Mouse (Mus musculus): Measurements from ENCODE around the gene Sorbs1. TPM values are rescaled to one million over a fixed set of nuclear protein-coding genes. Genes with fewer than 3 reads are reported as not detected.

Sorbs1 gene
- total and polyA plus RNA-seq, 3 experiments = 2.1 to 6.2 (median 3.6) TPM

GRCm38 (mm10) chr19:40544856-40545255 is 31.3 kb upstream of the Sorbs1 start:
- H3K27ac ChIP-seq (ENCODE audit: insufficient read depth, low read depth) = no peak overlapping the region
- no peak overlapping the region for H3K4me2 ChIP-seq (ENCODE audit: insufficient read depth, low read depth, poor library complexity, severe bottlenecking)
- no peaks in the 10 kb centered on the region for H3K9me3 ChIP-seq (replicated peaks; ENCODE audit: low read length)
- TF ChIP-seq RAD21 (IDR thresholded peaks at IDR 0.05; ENCODE audit: low read depth, low read length) (peak; percentile 98), ZKSCAN1 (IDR thresholded peaks at IDR 0.05; ENCODE audit: borderline replicate concordance, low read depth, low read length) (no peak), ZC3H11A (IDR thresholded peaks at IDR 0.05; ENCODE audit: low read depth, low read length) (peak; percentile 70), ETS1 (conservative IDR thresholded peaks at IDR 0.05; ENCODE audit: low read depth, low read length) (no peak), CTCF (conservative IDR thresholded peaks at IDR 0.05 in 1 of 2, IDR thresholded peaks at IDR 0.05 in 1 of 2; ENCODE audit: low read depth in 2 of 2, low read length in 2 of 2) (peak; percentile 85 to 94), SMC3 (IDR thresholded peaks at IDR 0.05; ENCODE audit: low read depth, low read length) (peak; percentile 95)
- in situ Hi-C loops (cut with MboI; ENCODE audit: low pct_ligation_motif_present, low pct_unique_long_range_greater_than_20kb, low sequenced_read_pairs) (loop anchor here (5.0 to 10.0 kb wide), 2 partner anchors 158 to 200 kb away; no protein-coding TSS in a partner anchor), dilution Hi-C loops (cut with MboI; ENCODE audit: extremely low pct_ligation_motif_present, extremely low pct_unique_long_range_greater_than_20kb, low sequenced_read_pairs) (loop anchor here (25.0 kb wide), 1 partner anchor 158 kb away; no protein-coding TSS in a partner anchor)
- no peak overlapping the region for H3K4me3 ChIP-seq (replicated peaks in 1 of 3; ENCODE audit: low read depth in 2 of 3, low read length in 2 of 3, poor library complexity in 1 of 3)
- peak; percentile 63 for DNase-seq (ENCODE audit: extremely low read depth)
- H3K27me3 ChIP-seq (replicated peaks) = no peaks in the 10 kb centered on the region
- no peaks in the 10 kb centered on the region for H3K79me2 ChIP-seq (replicated peaks; ENCODE audit: control insufficient read depth, extremely low read depth, insufficient read depth, poor library complexity, severe bottlenecking)
- no peak overlapping the region for H3K9ac ChIP-seq (ENCODE audit: insufficient read depth, low read depth)
- peaks cover 0 to 6% of the 10 kb centered on the region in 2 experiments for H3K36me3 ChIP-seq (replicated peaks in 1 of 2; ENCODE audit: control insufficient read depth in 1 of 2, insufficient read depth in 1 of 2, low read length in 1 of 2)
- H3K4me1 ChIP-seq (ENCODE audit: control insufficient read depth in 1 of 2, insufficient read depth in 2 of 2) = no peaks in the 10 kb centered on the region

DNA sequence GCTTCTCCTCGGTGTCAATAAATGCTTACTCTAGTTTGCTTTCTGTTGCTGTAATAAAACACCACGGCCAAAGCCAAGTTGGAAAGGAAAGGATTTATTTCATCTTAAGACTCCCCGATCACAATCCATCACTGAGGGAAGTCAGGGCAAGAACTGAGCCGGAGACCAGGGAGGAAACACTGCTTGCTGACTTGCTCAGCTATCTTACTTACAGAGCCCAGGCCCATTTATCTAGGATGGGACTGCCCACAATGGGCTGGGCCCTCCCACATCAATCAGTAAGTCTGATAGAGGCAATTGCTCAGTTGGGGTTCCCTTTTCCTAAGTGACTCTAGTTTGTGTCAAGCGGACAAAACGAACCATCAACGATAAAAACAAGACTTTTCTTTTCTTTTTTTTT is 29.2 kb upstream of the Sorbs1 start:
- TF ChIP-seq E2F4 (IDR thresholded peaks at IDR 0.05; ENCODE audit: insufficient replicate concordance, low read depth, low read length) = no peak
- no peak for TF ChIP-seq CTCF (conservative IDR thresholded peaks at IDR 0.05 in 1 of 2, IDR thresholded peaks at IDR 0.05 in 1 of 2; ENCODE audit: low read depth in 2 of 2, low read length in 2 of 2)
- TF ChIP-seq KAT2A (IDR thresholded peaks at IDR 0.05; ENCODE audit: insufficient replicate concordance, low read length) = no peak
- TF ChIP-seq MAX (IDR thresholded peaks at IDR 0.05; ENCODE audit: low read length) = no peak
- TF ChIP-seq ZKSCAN1 (IDR thresholded peaks at IDR 0.05; ENCODE audit: borderline replicate concordance, low read depth, low read length) = no peak
- in situ Hi-C loops (cut with MboI; ENCODE audit: low pct_ligation_motif_present, low pct_unique_long_range_greater_than_20kb, low sequenced_read_pairs) = loop anchor here (5.0 to 10.0 kb wide), 2 partner anchors 155 to 198 kb away; no protein-coding TSS in a partner anchor

GRCm38 (mm10) chr19:40536526-40536925 is 22.9 kb upstream of the Sorbs1 start:
- Histone ChIP-seq H3K4me3 (replicated peaks in 1 of 3; ENCODE audit: low read depth in 2 of 3, low read length in 2 of 3, poor library complexity in 1 of 3) (no peak overlapping the region), H3K4me1 (ENCODE audit: control insufficient read depth in 1 of 2, insufficient read depth in 2 of 2) (no peaks in the 10 kb centered on the region), H3K9ac (ENCODE audit: insufficient read depth, low read depth) (no peak overlapping the region), H3K36me3 (replicated peaks in 1 of 2; ENCODE audit: control insufficient read depth in 1 of 2, insufficient read depth in 1 of 2, low read length in 1 of 2) (no peaks in the 10 kb centered on the region), H3K4me2 (ENCODE audit: insufficient read depth, low read depth, poor library complexity, severe bottlenecking) (no peak overlapping the region), H3K27me3 (replicated peaks) (no peaks in the 10 kb centered on the region), H3K79me2 (replicated peaks; ENCODE audit: control insufficient read depth, extremely low read depth, insufficient read depth, poor library complexity, severe bottlenecking) (no peaks in the 10 kb centered on the region), H3K9me3 (replicated peaks; ENCODE audit: low read length) (no peaks in the 10 kb centered on the region), H3K27ac (ENCODE audit: insufficient read depth, low read depth) (no peak overlapping the region)
- dilution Hi-C loops (cut with MboI; ENCODE audit: extremely low pct_ligation_motif_present, extremely low pct_unique_long_range_greater_than_20kb, low sequenced_read_pairs) = loop anchor here (25.0 kb wide), 1 partner anchor 149 kb away; no protein-coding TSS in a partner anchor
- in situ Hi-C loops (cut with MboI; ENCODE audit: low pct_ligation_motif_present, low pct_unique_long_range_greater_than_20kb, low sequenced_read_pairs) = no loop called here
- DNase-seq (ENCODE audit: extremely low read depth) = no peak
- no peak for TF ChIP-seq CHD2 (IDR thresholded peaks at IDR 0.05; ENCODE audit: low read length)
- TF ChIP-seq JUN (IDR thresholded peaks at IDR 0.05; ENCODE audit: insufficient read depth, low read depth, low read length) = no peak
- no peak for TF ChIP-seq E2F4 (IDR thresholded peaks at IDR 0.05; ENCODE audit: insufficient replicate concordance, low read depth, low read length)
- TF ChIP-seq CTCF (conservative IDR thresholded peaks at IDR 0.05 in 1 of 2, IDR thresholded peaks at IDR 0.05 in 1 of 2; ENCODE audit: low read depth in 2 of 2, low read length in 2 of 2) = no peak
- no peak for TF ChIP-seq BHLHE40 (IDR thresholded peaks at IDR 0.05; ENCODE audit: low read depth, low read length)
- no peak for TF ChIP-seq EP300 (IDR thresholded peaks at IDR 0.05; ENCODE audit: low read length)
- no peak for TF ChIP-seq ZNF384 (IDR thresholded peaks at IDR 0.05; ENCODE audit: low read depth, low read length)
- TF ChIP-seq USF2 (conservative IDR thresholded peaks at IDR 0.05; ENCODE audit: low read depth, low read length) = no peak
- no peak for TF ChIP-seq MYC (IDR thresholded peaks at IDR 0.05; ENCODE audit: low read depth, low read length)
- TF ChIP-seq ZMIZ1 (IDR thresholded peaks at IDR 0.05; ENCODE audit: low read depth, low read length) = no peak
- no peak for TF ChIP-seq PAX5 (IDR thresholded peaks at IDR 0.05; ENCODE audit: low read length)
- no peak for TF ChIP-seq ZC3H11A (IDR thresholded peaks at IDR 0.05; ENCODE audit: low read depth, low read length)
- TF ChIP-seq SIN3A (IDR thresholded peaks at IDR 0.05; ENCODE audit: low read length) = no peak
- no peak for TF ChIP-seq KAT2A (IDR thresholded peaks at IDR 0.05; ENCODE audit: insufficient replicate concordance, low read length)
- TF ChIP-seq HCFC1 (IDR thresholded peaks at IDR 0.05; ENCODE audit: low read depth, low read length) = no peak
- no peak for TF ChIP-seq IRF4 (IDR thresholded peaks at IDR 0.05; ENCODE audit: low read depth, low read length)
- TF ChIP-seq MAFK (IDR thresholded peaks at IDR 0.05; ENCODE audit: insufficient replicate concordance, low read length) = no peak
- TF ChIP-seq POLR2AphosphoS2 (IDR thresholded peaks at IDR 0.05; ENCODE audit: low read depth, low read length) = no peak
- TF ChIP-seq ETS1 (conservative IDR thresholded peaks at IDR 0.05; ENCODE audit: low read depth, low read length) = no peak
- TF ChIP-seq SMC3 (IDR thresholded peaks at IDR 0.05; ENCODE audit: low read depth, low read length) = no peak

More for the DNA sequence above, 29.2 kb upstream of the Sorbs1 start:
- Histone ChIP-seq H3K9ac (ENCODE audit: insufficient read depth, low read depth) (no peak overlapping the region), H3K4me3 (replicated peaks in 1 of 3; ENCODE audit: low read depth in 2 of 3, low read length in 2 of 3, poor library complexity in 1 of 3) (no peak overlapping the region), H3K36me3 (replicated peaks in 1 of 2; ENCODE audit: control insufficient read depth in 1 of 2, insufficient read depth in 1 of 2, low read length in 1 of 2) (no peaks in the 10 kb centered on the region), H3K27ac (ENCODE audit: insufficient read depth, low read depth) (no peak overlapping the region), H3K4me2 (ENCODE audit: insufficient read depth, low read depth, poor library complexity, severe bottlenecking) (no peak overlapping the region), H3K9me3 (replicated peaks; ENCODE audit: low read length) (no peaks in the 10 kb centered on the region), H3K79me2 (replicated peaks; ENCODE audit: control insufficient read depth, extremely low read depth, insufficient read depth, poor library complexity, severe bottlenecking) (no peaks in the 10 kb centered on the region), H3K27me3 (replicated peaks) (no peaks in the 10 kb centered on the region), H3K4me1 (ENCODE audit: control insufficient read depth in 1 of 2, insufficient read depth in 2 of 2) (no peaks in the 10 kb centered on the region)
- dilution Hi-C loops (cut with MboI; ENCODE audit: extremely low pct_ligation_motif_present, extremely low pct_unique_long_range_greater_than_20kb, low sequenced_read_pairs) = loop anchor here (25.0 kb wide), 1 partner anchor 155 kb away; no protein-coding TSS in a partner anchor
- DNase-seq (ENCODE audit: extremely low read depth) = no peak

Data from CH12.LX (cell line).